Mouse (Mus musculus): ENCODE measurements around the gene 6030468B19Rik.

The 6030468B19Rik gene

GRCm38 (mm10) chr11:117855360-117855759, 57.9 kb downstream of the 6030468B19Rik start:
- DNase-seq (ENCODE audit: low spot score in 2 of 2) = no peak

DNA sequence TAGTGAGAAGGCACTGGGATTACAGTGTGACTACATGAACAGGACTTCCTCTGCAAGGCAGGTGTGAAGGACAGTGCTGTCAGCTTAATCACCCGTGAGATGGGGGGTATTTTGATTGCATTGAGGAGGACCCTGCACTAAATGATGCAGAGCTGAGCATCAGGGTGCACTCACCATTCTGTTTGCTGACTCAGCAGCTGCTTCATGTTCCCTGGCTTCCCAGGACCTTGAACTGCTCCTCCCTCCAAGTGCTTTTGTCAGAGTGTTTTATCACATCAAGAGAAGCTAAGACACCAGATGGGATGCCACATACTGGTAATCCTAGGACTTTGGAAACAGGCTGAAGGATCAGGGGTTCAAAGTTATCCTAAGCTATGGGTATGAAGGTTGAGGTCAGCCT, 58.5 kb downstream of the 6030468B19Rik start:
- no peak for DNase-seq (ENCODE audit: low spot score in 2 of 2)

Measured in heart, adult 9 months (tissue).